Mouse (Mus musculus): Measurements from ENCODE around the gene Prkag2. TPM values are rescaled to one million over a fixed set of nuclear protein-coding genes. Genes with fewer than 3 reads are reported as not detected.
A peak's percentile ranks its signal among the peaks of the same experiment; 100 is the strongest.

Prkag2 gene
- polyA plus RNA-seq, 1 experiment from 2014 or later = 94.7 TPM

DNA sequence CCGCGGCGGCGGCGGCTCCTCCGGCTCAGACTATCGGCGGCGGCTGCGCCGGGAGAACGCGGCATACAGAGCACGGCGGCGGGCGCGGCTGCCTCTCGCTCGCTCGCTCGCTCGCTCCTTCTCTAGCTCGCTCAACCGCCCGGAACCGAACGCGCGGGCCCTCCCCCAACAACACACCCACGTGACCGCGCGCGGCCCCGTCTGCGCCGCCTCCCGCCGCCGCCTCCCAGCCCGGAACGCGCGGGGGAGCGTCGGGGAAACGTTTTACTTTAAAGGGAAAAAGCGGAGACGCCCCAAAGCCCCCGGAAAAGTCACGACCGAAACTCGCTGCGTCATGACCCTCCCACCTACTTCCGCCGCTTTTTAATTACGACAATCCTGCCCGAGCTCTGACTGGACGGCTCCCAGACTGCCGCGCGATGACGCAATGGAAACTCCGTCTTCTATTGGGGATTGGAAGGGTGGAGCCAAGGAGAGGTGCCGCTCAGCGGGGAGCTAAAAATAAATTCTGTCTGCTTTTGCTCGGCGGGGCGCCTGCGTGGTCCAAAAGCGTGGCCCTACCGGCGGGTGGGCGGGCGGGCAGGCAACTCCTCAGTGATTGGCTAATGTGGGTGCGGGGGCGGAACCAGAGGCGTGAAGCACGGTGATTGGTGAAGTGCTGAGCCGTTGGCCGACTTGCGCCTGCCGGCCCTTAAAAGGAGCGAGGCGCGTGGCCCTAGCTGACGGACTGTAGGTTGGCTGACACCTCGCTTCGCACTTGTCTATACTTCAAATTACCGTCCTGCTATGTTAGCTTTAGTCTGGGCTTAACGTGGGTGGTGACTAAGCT is 258.0 kb downstream of the Prkag2 start, which contains the start of gene Rheb:
Rheb (minus strand) TSS at position 351 of the 829 bp plus-strand sequence.
- H3K27me3 ChIP-seq = no peaks in the 10 kb centered on the region
- H3K9me3 ChIP-seq = no peaks in the 10 kb centered on the region
- no peaks in the 10 kb centered on the region for H3K36me3 ChIP-seq
- peak; percentile 99 for ATAC-seq (ENCODE audit: low FRiP score, low read depth)
- H3K4me3 ChIP-seq = peak within 1 kb of the TSS; percentile 97
- WGBS = under 1% methylated on average over 91 of the region's 92 CpGs
- peak within 1 kb of the TSS; percentile 73 for H3K4me2 ChIP-seq
- H3K4me1 ChIP-seq (replicated peaks) = peaks cover 40% of the 10 kb centered on the region
- peak within 1 kb of the TSS; percentile 99 for H3K27ac ChIP-seq (replicated peaks)
- peak within 1 kb of the TSS; percentile 93 for H3K9ac ChIP-seq

GRCm38 (mm10) chr5:24841662-24842273 is 258.7 kb downstream of the Prkag2 start:
- H3K36me3 ChIP-seq = no peaks in the 10 kb centered on the region
- WGBS = under 1% methylated on average over 42 of the region's 50 CpGs
- peak overlapping the region; percentile 93 for H3K9ac ChIP-seq
- peak overlapping the region; percentile 99 for H3K27ac ChIP-seq (replicated peaks)
- ATAC-seq (ENCODE audit: low FRiP score, low read depth) = peak; percentile 4; the same call in 1 of the 2 replicates
- no peaks in the 10 kb centered on the region for H3K27me3 ChIP-seq
- no peaks in the 10 kb centered on the region for H3K9me3 ChIP-seq
- peak overlapping the region; percentile 97 for H3K4me3 ChIP-seq
- peak overlapping the region; percentile 73 for H3K4me2 ChIP-seq
- H3K4me1 ChIP-seq (replicated peaks) = peaks cover 40% of the 10 kb centered on the region

GRCm38 (mm10) chr5:24840975-24841431 is 259.4 kb downstream of the Prkag2 start:
- H3K4me3 ChIP-seq = peak overlapping the region; percentile 97
- 17% methylated on average over 11 of the region's 11 CpGs for WGBS
- H3K4me2 ChIP-seq = peak overlapping the region; percentile 73
- peaks cover 40% of the 10 kb centered on the region for H3K4me1 ChIP-seq (replicated peaks)
- no peaks in the 10 kb centered on the region for H3K36me3 ChIP-seq
- H3K27me3 ChIP-seq = no peaks in the 10 kb centered on the region
- H3K27ac ChIP-seq (replicated peaks) = peak overlapping the region; percentile 99
- ATAC-seq (ENCODE audit: low FRiP score, low read depth) = no peak
- peak overlapping the region; percentile 93 for H3K9ac ChIP-seq
- no peaks in the 10 kb centered on the region for H3K9me3 ChIP-seq

- Histone ChIP-seq H3K4me3 (no peak overlapping the region), H3K9me3 (no peaks in the 10 kb centered on the region), H3K4me2 (no peak overlapping the region), H3K36me3 (no peaks in the 10 kb centered on the region), H3K4me1 (replicated peaks) (peaks cover 24% of the 10 kb centered on the region), H3K9ac (no peak overlapping the region), H3K27ac (replicated peaks) (no peak overlapping the region), H3K27me3 (no peaks in the 10 kb centered on the region)
- 71% methylated on average over 5 of the region's 5 CpGs for WGBS
- no peak for ATAC-seq (ENCODE audit: low FRiP score, low read depth)
These were observed 266.0 kb downstream of the Prkag2 start for GRCm38 (mm10) chr5:24834491-24834890.

DNA sequence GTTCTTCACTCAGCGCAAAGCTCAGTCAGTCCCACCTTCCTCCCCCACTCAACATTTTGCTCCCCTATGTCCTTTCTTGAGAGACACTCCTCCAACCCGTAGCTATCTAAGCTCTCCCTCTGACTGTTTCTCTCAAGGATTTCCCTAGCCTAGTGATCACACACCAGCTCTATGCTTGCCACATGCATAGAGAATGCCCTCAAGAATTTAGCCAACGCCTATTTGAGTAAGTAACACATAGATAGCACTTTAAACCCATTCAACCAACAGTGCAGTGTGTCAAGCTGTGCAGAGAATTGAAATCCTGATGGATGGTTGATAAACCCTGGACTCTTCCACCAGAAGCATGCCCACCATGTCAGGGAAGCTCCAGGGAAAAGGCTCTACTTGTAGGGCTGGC is 268.5 kb downstream of the Prkag2 start:
- H3K4me1 ChIP-seq (replicated peaks) = 0 out of 2 replicates have a peak, but pooled peaks cover 9% of the 10 kb centered on the region
- H3K36me3 ChIP-seq = no peaks in the 10 kb centered on the region
- 89% methylated on average over 3 of the region's 3 CpGs for WGBS
- H3K9ac ChIP-seq = no peak overlapping the region
- H3K27me3 ChIP-seq = no peaks in the 10 kb centered on the region
- no peak overlapping the region for H3K27ac ChIP-seq (replicated peaks)
- H3K4me2 ChIP-seq = no peak overlapping the region
- no peak for ATAC-seq (ENCODE audit: low FRiP score, low read depth)
- H3K4me3 ChIP-seq = no peak overlapping the region
- H3K9me3 ChIP-seq = no peaks in the 10 kb centered on the region

- peaks cover 19% of the 10 kb centered on the region for H3K4me1 ChIP-seq (replicated peaks)
- no peak overlapping the region for H3K9ac ChIP-seq
- no peak overlapping the region for H3K27ac ChIP-seq (replicated peaks)
- no peak overlapping the region for H3K4me2 ChIP-seq
- no peaks in the 10 kb centered on the region for H3K36me3 ChIP-seq
- no peaks in the 10 kb centered on the region for H3K27me3 ChIP-seq
- 94% methylated on average over 3 of the region's 3 CpGs for WGBS
- H3K9me3 ChIP-seq = no peaks in the 10 kb centered on the region
- no peak overlapping the region for H3K4me3 ChIP-seq
- ATAC-seq (ENCODE audit: low FRiP score, low read depth) = no peak
These were observed 272.0 kb downstream of the Prkag2 start for GRCm38 (mm10) chr5:24828446-24828845.

DNA sequence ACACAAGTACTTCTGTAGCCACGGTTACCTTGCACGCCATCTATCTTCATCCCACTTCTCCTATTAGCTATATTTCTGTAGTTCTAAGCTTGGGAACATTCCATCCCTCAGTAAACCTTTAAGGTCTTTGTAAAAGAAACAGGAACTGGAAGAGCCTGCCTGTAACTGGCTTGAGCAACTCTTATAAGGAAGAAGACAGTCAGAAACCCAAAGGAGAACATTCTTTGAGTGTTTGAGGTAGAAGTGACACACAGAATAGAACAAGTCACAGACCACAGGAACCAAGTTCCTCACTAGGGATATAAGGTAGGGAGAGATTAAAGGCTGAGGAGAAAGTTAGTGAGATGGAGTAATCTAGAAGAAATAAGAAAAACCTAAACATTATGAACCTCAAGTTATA is 273.3 kb downstream of the Prkag2 start:
- H3K27ac ChIP-seq (replicated peaks) = no peak overlapping the region
- H3K4me1 ChIP-seq (replicated peaks) = peaks cover 20% of the 10 kb centered on the region
- no peak overlapping the region for H3K9ac ChIP-seq
- no peak for ATAC-seq (ENCODE audit: low FRiP score, low read depth)
- no peak overlapping the region for H3K4me2 ChIP-seq
- no peaks in the 10 kb centered on the region for H3K9me3 ChIP-seq
- H3K4me3 ChIP-seq = no peak overlapping the region
- WGBS = 92% methylated on average over 2 of the region's 2 CpGs
- no peaks in the 10 kb centered on the region for H3K36me3 ChIP-seq
- H3K27me3 ChIP-seq = no peaks in the 10 kb centered on the region

DNA sequence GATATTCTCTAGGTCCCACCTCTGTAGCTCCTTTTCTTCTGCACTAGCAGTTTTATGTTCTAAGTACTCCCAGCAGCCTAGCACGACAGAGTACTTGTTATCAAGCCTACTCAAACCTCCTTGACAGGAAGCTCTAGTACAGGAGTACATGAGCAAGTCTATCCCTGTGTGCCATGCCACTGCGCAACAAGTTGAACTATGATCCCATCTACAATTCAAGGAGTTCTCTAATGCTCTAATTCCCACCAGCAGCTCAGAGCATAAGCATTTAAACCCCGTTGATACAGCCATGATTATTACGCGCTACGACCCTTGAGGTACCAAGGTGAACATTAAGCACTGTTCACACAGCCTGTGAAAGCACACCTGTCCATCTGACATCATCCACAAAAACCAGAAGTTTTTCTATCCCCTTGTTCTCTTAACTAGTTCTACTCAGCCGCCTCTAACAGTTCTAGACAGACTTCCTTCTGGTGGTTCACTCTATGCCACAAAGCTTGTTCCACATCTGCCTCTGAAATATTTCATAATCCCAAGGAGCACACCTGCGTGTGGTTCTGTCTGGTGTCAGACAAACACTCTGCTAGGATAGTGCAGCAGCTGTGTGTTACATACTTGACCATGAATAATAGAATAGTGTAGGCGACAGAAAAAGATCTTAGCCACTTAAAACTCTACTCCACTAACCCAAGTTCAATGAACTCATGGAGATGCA is 274.2 kb downstream of the Prkag2 start:
- no peak for ATAC-seq (ENCODE audit: low FRiP score, low read depth)

GRCm38 (mm10) chr5:24825365-24826055 is 274.9 kb downstream of the Prkag2 start:
- ATAC-seq (ENCODE audit: low FRiP score, low read depth) = no peak
- H3K4me2 ChIP-seq = no peak overlapping the region
- no peaks in the 10 kb centered on the region for H3K27me3 ChIP-seq
- H3K36me3 ChIP-seq = no peaks in the 10 kb centered on the region
- H3K9ac ChIP-seq = no peak overlapping the region
- H3K4me1 ChIP-seq (replicated peaks) = peaks cover 33% of the 10 kb centered on the region
- H3K9me3 ChIP-seq = no peaks in the 10 kb centered on the region
- H3K4me3 ChIP-seq = no peak overlapping the region
- H3K27ac ChIP-seq (replicated peaks) = no peak overlapping the region
- 79% methylated on average over 4 of the region's 4 CpGs for WGBS

More for the DNA sequence above, 274.2 kb downstream of the Prkag2 start:
- Histone ChIP-seq H3K9me3 (no peaks in the 10 kb centered on the region), H3K27me3 (no peaks in the 10 kb centered on the region), H3K27ac (replicated peaks) (no peak overlapping the region), H3K4me3 (no peak overlapping the region), H3K4me1 (replicated peaks) (peaks cover 26% of the 10 kb centered on the region), H3K4me2 (no peak overlapping the region), H3K9ac (no peak overlapping the region), H3K36me3 (no peaks in the 10 kb centered on the region)
- 93% methylated on average over 9 of the region's 9 CpGs for WGBS

DNA sequence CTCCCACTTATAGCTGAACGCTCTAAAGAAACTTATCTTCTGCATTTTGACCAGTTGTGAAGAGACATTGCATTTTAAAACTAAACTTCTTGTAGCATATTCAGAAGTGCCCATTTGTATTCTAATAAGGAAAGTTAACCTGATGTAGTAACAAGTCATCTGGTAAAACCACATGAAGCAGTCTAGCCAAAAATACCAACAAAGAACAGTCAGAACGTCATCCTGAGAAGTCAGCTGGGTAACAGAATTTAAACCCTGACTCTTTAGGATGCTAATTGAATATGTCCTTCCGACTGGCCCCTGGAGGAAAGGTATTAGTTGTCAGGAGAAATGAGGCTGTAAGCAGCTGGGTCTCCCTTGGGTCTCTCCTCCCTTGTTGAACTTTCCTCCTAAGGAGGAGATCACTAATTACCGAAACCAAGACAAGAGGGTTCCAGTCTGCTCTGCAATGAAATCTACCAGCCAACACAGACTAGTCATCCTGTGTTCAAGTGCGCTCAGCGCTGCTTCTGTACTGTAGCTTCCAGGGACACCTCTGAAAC is 276.5 kb downstream of the Prkag2 start:
- H3K9me3 ChIP-seq = no peaks in the 10 kb centered on the region
- no peaks in the 10 kb centered on the region for H3K27me3 ChIP-seq
- no peak overlapping the region for H3K9ac ChIP-seq
- no peak for ATAC-seq (ENCODE audit: low FRiP score, low read depth)
- WGBS = 67% methylated on average over 6 of the region's 6 CpGs
- H3K27ac ChIP-seq (replicated peaks) = no peak overlapping the region
- H3K4me1 ChIP-seq (replicated peaks) = peaks cover 36% of the 10 kb centered on the region
- H3K36me3 ChIP-seq = no peaks in the 10 kb centered on the region
- no peak overlapping the region for H3K4me3 ChIP-seq
- H3K4me2 ChIP-seq = no peak overlapping the region

DNA sequence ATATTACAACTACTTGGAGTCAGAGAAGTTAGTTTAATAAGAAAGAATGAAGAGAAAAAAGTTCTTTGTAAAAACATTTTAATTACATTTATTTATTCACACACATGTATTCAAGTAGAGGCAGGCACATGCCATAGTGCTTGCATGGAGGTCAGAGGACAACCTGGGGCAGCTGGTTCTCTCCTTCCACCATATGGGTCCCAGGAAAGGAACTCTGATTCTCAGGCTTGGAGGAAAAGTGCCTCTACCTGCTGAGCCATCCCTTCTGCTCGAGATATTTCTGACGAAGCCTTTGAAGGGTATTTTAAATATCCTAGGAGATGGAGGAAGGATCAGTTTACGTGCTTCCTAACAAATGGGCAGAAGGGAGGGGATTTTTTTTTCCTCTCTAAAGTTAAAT is 277.7 kb downstream of the Prkag2 start:
- no peak overlapping the region for H3K9ac ChIP-seq
- H3K4me2 ChIP-seq = no peak overlapping the region
- H3K4me3 ChIP-seq = no peak overlapping the region
- H3K4me1 ChIP-seq (replicated peaks) = peaks cover 36% of the 10 kb centered on the region
- no peaks in the 10 kb centered on the region for H3K36me3 ChIP-seq
- no peaks in the 10 kb centered on the region for H3K9me3 ChIP-seq
- ATAC-seq (ENCODE audit: low FRiP score, low read depth) = no peak
- no peaks in the 10 kb centered on the region for H3K27me3 ChIP-seq
- no peak overlapping the region for H3K27ac ChIP-seq (replicated peaks)
- WGBS = 80% methylated on average over 3 of the region's 3 CpGs

All from hindbrain, embryonic 15.5 days (tissue).